Mouse (Mus musculus) kidney, adult 2 months (tissue): ENCODE data around the gene Tent5b. TPM values are rescaled to one million over a fixed set of nuclear protein-coding genes. Genes with fewer than 3 reads are reported as not detected.
"Not testable (repeated sequence)": the region's sequence is repeated elsewhere in the genome, so short reads cannot be mapped to it uniquely, and the experiment has no call there.

Source experiments
- DNase-seq: peaks from one replicate; pipeline ENCODE4 v3.0.0; 2021
- H3K27ac ChIP-seq: fragments of 200-500 bp; 2 replicates; pipeline ENCODE4 v1.5.1; 2012; ENCODE audit warnings: low read depth, low read length, control low read depth, inconsistent platforms; ENCODE audit not compliant: insufficient read depth
- H3K27me3 ChIP-seq: fragments of 200-500 bp; replicated peaks from 2 replicates; pipeline ENCODE4 v1.6.1; 2012; ENCODE audit warnings: mild to moderate bottlenecking, moderate library complexity, low read length, inconsistent platforms; ENCODE audit not compliant: control insufficient read depth, insufficient read depth
- H3K36me3 ChIP-seq: fragments of 200-500 bp; 2 replicates; pipeline ENCODE4 v1.6.1; 2012; ENCODE audit warnings: mild to moderate bottlenecking, moderate library complexity, low read length, inconsistent platforms; ENCODE audit not compliant: control insufficient read depth, insufficient read depth
- H3K4me1 ChIP-seq: fragments of 200-500 bp; 2 replicates; pipeline ENCODE4 v1.6.1; 2011; ENCODE audit warnings: low read length; ENCODE audit not compliant: control insufficient read depth, insufficient read depth
- H3K4me3 ChIP-seq: fragments of 200-500 bp; 2 replicates; pipeline ENCODE4 v1.5.1; 2011; ENCODE audit warnings: mild to moderate bottlenecking, low read depth, low read length, control low read depth; ENCODE audit not compliant: insufficient read depth
- CTCF ChIP-seq: fragments of 200-500 bp; conservative IDR thresholded peaks from 2 replicates; pipeline ENCODE4 v1.5.1; 2011; ENCODE audit warnings: low read depth, mild to moderate bottlenecking, control low read depth, low read length, moderate library complexity, mixed read lengths; ENCODE audit not compliant: insufficient read depth, insufficient read length
- POLR2A ChIP-seq: fragments of 200-500 bp; IDR thresholded peaks from one replicate; pipeline ENCODE4 v1.6.1; 2011; ENCODE audit warnings: low read depth, low read length, control low read depth
- WGBS: fragments of 180-500 bp; shearing (Covaris S2); methylation state at CpG from one replicate; pipeline ENCODE4 v1.1.7; 2018; 5-methylcytosine and 5-hydroxymethylcytosine counted together
- polyA plus RNA-seq: library from polyadenylated mRNA; depleted of rRNA; stranded (reverse); fragments of >200 nt; gene quantifications from 2 replicates; pipeline ENCODE4 v1.2.3, GENCODE M21; 2012

Gene Tent5b
- polyA plus RNA-seq, 1 experiment, result 2.9 TPM

GRCm38 (mm10) chr4:133498160-133498724 lies 18.3 kb downstream of the Tent5b start, which contains the start of gene Trnp1:
Trnp1 (minus strand) TSS chr4:133498550.
- Histone ChIP-seq H3K27ac (no peak within 1 kb of the TSS), H3K4me1 (0 out of 2 replicates have a peak, but pooled peaks cover 5% of the 10 kb centered on the region), H3K27me3 (no peaks in the 10 kb centered on the region; the same call in 1 of the 2 replicates), H3K36me3 (no peaks in the 10 kb centered on the region), H3K4me3 (peak within 1 kb of the TSS; percentile 59)
- WGBS, result under 1% methylated on average over 53 of the region's 53 CpGs
- TF ChIP-seq POLR2A, result no peak
- no peak for TF ChIP-seq CTCF
- peak; percentile 60 for DNase-seq

GRCm38 (mm10) chr4:133501514-133501913 lies 21.6 kb downstream of the Tent5b start:
- WGBS, result 62% methylated on average over 7 of the region's 7 CpGs

GRCm38 (mm10) chr4:133504300-133504699 lies 24.4 kb downstream of the Tent5b start:
- H3K36me3 ChIP-seq, result no peaks in the 10 kb centered on the region
- WGBS, result 30% methylated on average over 5 of the region's 5 CpGs
- DNase-seq, result no peak
- no peaks in the 10 kb centered on the region for H3K4me1 ChIP-seq
- no peak overlapping the region for H3K4me3 ChIP-seq
- no peak overlapping the region for H3K27ac ChIP-seq
- H3K27me3 ChIP-seq, result no peaks in the 10 kb centered on the region
- TF ChIP-seq CTCF (no peak), POLR2A (no peak)

More at GRCm38 (mm10) chr4:133501514-133501913, 21.6 kb downstream of the Tent5b start:
- H3K27ac ChIP-seq, result no peak overlapping the region
- no peak overlapping the region for H3K4me3 ChIP-seq
- no peaks in the 10 kb centered on the region for H3K4me1 ChIP-seq
- no peaks in the 10 kb centered on the region for H3K36me3 ChIP-seq
- H3K27me3 ChIP-seq, result no peaks in the 10 kb centered on the region; the same call in 1 of the 2 replicates
- no peak for DNase-seq
- TF ChIP-seq CTCF (no peak), POLR2A (no peak)

DNA sequence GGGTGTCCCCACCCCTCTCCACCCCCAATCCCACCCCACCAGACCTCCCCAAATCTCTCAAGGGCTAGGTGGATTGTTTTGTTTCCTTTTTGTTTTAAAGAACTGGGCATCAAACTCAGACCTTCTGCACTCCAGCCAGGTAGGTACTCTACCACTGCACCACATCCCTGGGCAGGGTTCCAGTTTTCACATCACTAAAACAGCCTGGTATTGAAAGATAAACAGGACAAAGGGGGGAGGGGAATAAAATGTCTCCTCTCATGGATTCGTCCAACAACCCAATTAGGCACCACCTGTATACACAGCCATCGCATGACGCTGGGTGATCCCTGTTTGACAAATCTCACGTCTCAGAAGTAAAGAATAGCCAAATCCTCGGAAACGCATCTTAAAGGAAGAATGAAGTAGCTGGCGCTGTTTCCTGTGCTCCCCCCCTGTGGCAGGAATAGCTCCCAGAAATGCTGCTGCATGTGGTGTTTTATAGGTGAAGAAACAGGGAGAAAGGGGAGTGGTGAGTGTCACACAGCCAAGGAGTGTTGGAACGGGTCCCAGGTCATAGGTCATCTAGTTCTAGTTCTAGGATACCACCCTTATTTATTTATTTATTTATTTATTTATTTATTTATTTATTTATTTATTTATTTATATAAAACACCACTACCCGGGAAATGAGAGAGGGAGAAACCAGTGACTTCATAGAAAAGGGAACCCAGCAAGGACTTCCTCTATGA lies 25.0 kb downstream of the Tent5b start:
- H3K27me3 ChIP-seq, result no peaks in the 10 kb centered on the region
- 56% methylated on average over 9 of the region's 9 CpGs for WGBS

GRCm38 (mm10) chr4:133506573-133506972 lies 26.6 kb downstream of the Tent5b start:
- WGBS, result 81% methylated on average over 5 of the region's 5 CpGs

More for the DNA sequence above, 25.0 kb downstream of the Tent5b start:
- no peak overlapping the region for H3K4me3 ChIP-seq
- DNase-seq, result no peak
- H3K4me1 ChIP-seq, result no peaks in the 10 kb centered on the region
- H3K36me3 ChIP-seq, result no peaks in the 10 kb centered on the region
- no peak overlapping the region for H3K27ac ChIP-seq
- no peak for TF ChIP-seq POLR2A
- TF ChIP-seq CTCF, result no peak

GRCm38 (mm10) chr4:133508990-133509389 lies 29.1 kb downstream of the Tent5b start:
- 81% methylated on average over 7 of the region's 7 CpGs for WGBS
- no peak overlapping the region for H3K27ac ChIP-seq
- no peaks in the 10 kb centered on the region for H3K27me3 ChIP-seq
- no peaks in the 10 kb centered on the region; the same call in 1 of the 2 replicates for H3K4me1 ChIP-seq
- H3K36me3 ChIP-seq, result no peaks in the 10 kb centered on the region
- TF ChIP-seq POLR2A (no peak), CTCF (no peak)
- H3K4me3 ChIP-seq, result no peak overlapping the region
- DNase-seq, result no peak

More at GRCm38 (mm10) chr4:133506573-133506972, 26.6 kb downstream of the Tent5b start:
- Histone ChIP-seq H3K4me1 (no peaks in the 10 kb centered on the region), H3K27me3 (no peaks in the 10 kb centered on the region), H3K36me3 (no peaks in the 10 kb centered on the region), H3K4me3 (no peak overlapping the region), H3K27ac (no peak overlapping the region)
- no peak for TF ChIP-seq CTCF
- no peak for TF ChIP-seq POLR2A
- no peak for DNase-seq

GRCm38 (mm10) chr4:133511050-133511449 lies 31.1 kb downstream of the Tent5b start:
- Histone ChIP-seq H3K36me3 (no peaks in the 10 kb centered on the region), H3K27ac (no peak overlapping the region), H3K4me3 (no peak overlapping the region), H3K27me3 (no peaks in the 10 kb centered on the region), H3K4me1 (no peaks in the 10 kb centered on the region; the same call in 1 of the 2 replicates)
- 89% methylated on average over 5 of the region's 5 CpGs for WGBS
- DNase-seq, result no peak
- TF ChIP-seq POLR2A (no peak), CTCF (no peak)

- peak; percentile 68 for DNase-seq
- H3K4me3 ChIP-seq, H3K36me3 ChIP-seq, H3K27me3 ChIP-seq, H3K4me1 ChIP-seq: not testable (repeated sequence)
- 35% methylated on average over 5 of the region's 5 CpGs for WGBS
- peak overlapping the region; percentile 66; the same call in 1 of the 2 replicates for H3K27ac ChIP-seq
Observed at GRCm38 (mm10) chr4:133512511-133512910, 32.6 kb downstream of the Tent5b start.
